Mouse (Mus musculus) heart, adult 10 weeks (tissue): ENCODE measurements around the gene Esyt2. TPM values are rescaled to one million over a fixed set of nuclear protein-coding genes. Genes with fewer than 3 reads are reported as not detected.

Experiments
- polyA plus RNA-seq: library from polyadenylated mRNA; stranded (reverse); fragments of 350-450 nt; fragmentation: Illumina TruSeq; extraction: RNeasy Lipid Tissue Mini Kit (QIAGEN cat#74804); gene quantifications from one replicate; pipeline ENCODE4 v1.2.3, GENCODE M21; 2014; ENCODE audit warnings: low read depth, low replicate concordance

Esyt2 gene
- polyA plus RNA-seq = 27.6 TPM

GRCm38 (mm10) chr12:116280653-116281364 lies at the start of gene Esyt2:
TSS of gene Esyt2 (plus strand) at chr12:116281196.

GRCm38 (mm10) chr12:116262555-116263341 lies 18.2 kb upstream of the Esyt2 start, which contains the start of gene Wdr60:
TSS of gene Wdr60 (minus strand) at chr12:116263022.

GRCm38 (mm10) chr12:116275086-116275485 lies 5.9 kb upstream of the Esyt2 start, which contains the start of gene Gm11027:
TSS of gene Gm11027 (plus strand) at chr12:116275386.

GRCm38 (mm10) chr12:116405045-116405835 lies 124.2 kb downstream of the Esyt2 start, which contains the start of gene Ncapg2:
TSS of gene Ncapg2 (plus strand) at chr12:116405402.

Other genes with a start within 250 kb of the Esyt2 start
- 33.9 TPM for gene Zfp386, start 233.5 kb upstream of the Esyt2 start, polyA plus RNA-seq
- 0.89 TPM for gene Vipr2, start 203.5 kb upstream of the Esyt2 start, polyA plus RNA-seq
- gene Wdr60, start 18.2 kb upstream of the Esyt2 start, polyA plus RNA-seq = 4.0 TPM
- gene Gm11027, start 5.8 kb upstream of the Esyt2 start, polyA plus RNA-seq = not detected
- gene Ncapg2, start 124.2 kb downstream of the Esyt2 start, polyA plus RNA-seq = 2.4 TPM
- not detected for gene Ptprn2, start 204.5 kb downstream of the Esyt2 start, polyA plus RNA-seq